Mouse (Mus musculus) intestine, postnatal 0 days (tissue): ENCODE measurements around the gene 4930402F06Rik. TPM values are rescaled to one million over a fixed set of nuclear protein-coding genes. Genes with fewer than 3 reads are reported as not detected.

ENCODE experiments used
- ATAC-seq: fragments of 200-750 bp; cut with Nextera tagmentation; 2 replicates; pipeline ENCODE4 v1.8.0; 2017; ENCODE audit warnings: mild to moderate bottlenecking, moderate TSS enrichment, moderate library complexity
- H3K27ac ChIP-seq: fragments of 300-500 bp; sonication (generic); 2 replicates; pipeline ENCODE4 v1.5.1; 2014; ENCODE audit warnings: mild to moderate bottlenecking, low read depth, low read length, moderate library complexity
- H3K27me3 ChIP-seq: fragments of 300-500 bp; sonication (generic); replicated peaks from 2 replicates; pipeline ENCODE4 v1.6.1; 2014; ENCODE audit warnings: low read length, mixed read lengths; ENCODE audit not compliant: control insufficient read depth, insufficient read depth
- H3K36me3 ChIP-seq: fragments of 300-500 bp; sonication (generic); 2 replicates; pipeline ENCODE4 v1.6.1; 2014; ENCODE audit warnings: mild to moderate bottlenecking, moderate library complexity; ENCODE audit not compliant: control insufficient read depth, insufficient read depth
- H3K4me1 ChIP-seq: fragments of 300-500 bp; sonication (generic); replicated peaks from 2 replicates; pipeline ENCODE4 v1.6.1; 2014; ENCODE audit warnings: antibody characterized with exemption, low read length, mixed read lengths; ENCODE audit not compliant: control insufficient read depth, insufficient read depth
- H3K4me2 ChIP-seq: fragments of 300-500 bp; sonication (generic); replicated peaks from 2 replicates; pipeline ENCODE4 v1.6.1; 2014; ENCODE audit warnings: low read depth, mild to moderate bottlenecking, moderate library complexity
- H3K4me3 ChIP-seq: fragments of 300-500 bp; sonication (generic); 2 replicates; pipeline ENCODE4 v1.5.1; 2014; ENCODE audit warnings: low read depth, low read length
- H3K9ac ChIP-seq: fragments of 300-500 bp; sonication (generic); 2 replicates; pipeline ENCODE4 v1.6.1; 2014; ENCODE audit warnings: mild to moderate bottlenecking, low read depth, low read length
- H3K9me3 ChIP-seq: fragments of 300-500 bp; sonication (generic); 2 replicates; pipeline ENCODE4 v1.6.1; 2016; ENCODE audit warnings: mixed run types; ENCODE audit not compliant: control insufficient read depth
- CTCF ChIP-seq: sonication (generic); IDR thresholded peaks from 2 replicates; pipeline ENCODE4 v1.5.1; 2016; ENCODE audit warnings: low read depth, mild to moderate bottlenecking, control low read depth, antibody characterized with exemption, moderate library complexity
- WGBS: fragments of 180-500 bp; shearing (Covaris S2); extraction: QIAGEN DNeasy Blood & Tissue Kit; methylation state at CpG from one replicate; pipeline ENCODE4 v1.1.7; 2014; 5-methylcytosine and 5-hydroxymethylcytosine counted together
- polyA plus RNA-seq: library from polyadenylated mRNA; unstranded; fragments of >200 nt; fragmentation: Nextera tagmentation; extraction: Ambion mirVana; gene quantifications from 2 replicates; pipeline ENCODE4 v1.2.1, GENCODE M21; 2015

The 4930402F06Rik gene
- polyA plus RNA-seq, result not detected in 2 replicates

DNA sequence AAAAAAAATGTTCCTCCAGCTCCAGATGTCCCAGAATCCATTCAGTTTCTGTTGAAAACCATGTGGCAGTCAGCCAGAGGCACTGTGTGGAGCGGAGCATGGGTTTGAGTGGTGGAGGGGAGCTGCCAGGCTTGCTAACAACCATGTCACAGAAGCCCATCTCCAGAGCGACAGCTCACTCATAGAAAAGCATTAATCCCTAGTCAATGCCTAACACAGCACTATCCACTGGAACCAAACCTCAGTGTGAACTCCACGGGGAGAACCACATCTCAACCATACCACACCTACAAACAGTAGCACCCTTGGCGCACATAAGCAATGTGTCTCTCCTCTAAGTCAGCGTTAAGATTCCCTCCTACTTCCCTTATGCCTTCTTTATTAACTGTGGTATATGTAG is at the start of gene 4930402F06Rik:
TSS of gene 4930402F06Rik (minus strand) at position 80 of the 400 bp plus-strand sequence.
- no peak for ATAC-seq
- no peaks in the 10 kb centered on the region for H3K36me3 ChIP-seq
- 60% methylated on average over 5 of the region's 5 CpGs for WGBS
- no peak within 1 kb of the TSS for H3K9ac ChIP-seq
- H3K27me3 ChIP-seq, result no peaks in the 10 kb centered on the region
- no peak within 1 kb of the TSS for H3K4me3 ChIP-seq
- no peak within 1 kb of the TSS for H3K4me2 ChIP-seq
- H3K9me3 ChIP-seq, result no peaks in the 10 kb centered on the region
- H3K4me1 ChIP-seq, result no peaks in the 10 kb centered on the region; the same call in 1 of the 2 replicates
- TF ChIP-seq CTCF, result no peak
- no peak within 1 kb of the TSS; the same call in 1 of the 2 replicates for H3K27ac ChIP-seq

DNA sequence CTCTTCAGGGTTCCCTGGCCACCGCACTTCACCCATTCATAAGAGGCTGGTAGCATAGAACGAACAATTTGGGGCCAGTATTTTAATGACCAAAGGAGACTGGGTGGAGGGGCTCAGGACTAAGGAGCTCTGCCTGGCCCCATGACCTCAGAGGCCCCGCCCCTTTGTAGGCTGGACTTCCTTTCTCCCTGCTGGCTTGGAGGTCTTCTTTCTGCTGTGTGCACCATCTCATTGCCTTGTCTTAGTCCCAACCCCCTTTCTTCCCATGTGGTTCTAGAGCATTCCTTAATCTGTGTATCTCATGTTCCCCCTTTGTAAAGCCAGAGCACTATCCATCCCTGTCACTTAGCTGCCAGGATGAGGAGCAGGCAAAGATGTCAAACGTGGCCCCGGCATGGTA is 49.3 kb upstream of the 4930402F06Rik start:
- Histone ChIP-seq H3K27ac (no peak overlapping the region), H3K4me1 (0 out of 2 replicates have a peak, but pooled peaks cover 4% of the 10 kb centered on the region), H3K9ac (no peak overlapping the region), H3K4me3 (no peak overlapping the region), H3K27me3 (no peaks in the 10 kb centered on the region), H3K9me3 (no peaks in the 10 kb centered on the region), H3K36me3 (no peaks in the 10 kb centered on the region), H3K4me2 (no peak overlapping the region)
- WGBS, result 83% methylated on average over 5 of the region's 5 CpGs
- no peak for ATAC-seq
- TF ChIP-seq CTCF, result no peak

DNA sequence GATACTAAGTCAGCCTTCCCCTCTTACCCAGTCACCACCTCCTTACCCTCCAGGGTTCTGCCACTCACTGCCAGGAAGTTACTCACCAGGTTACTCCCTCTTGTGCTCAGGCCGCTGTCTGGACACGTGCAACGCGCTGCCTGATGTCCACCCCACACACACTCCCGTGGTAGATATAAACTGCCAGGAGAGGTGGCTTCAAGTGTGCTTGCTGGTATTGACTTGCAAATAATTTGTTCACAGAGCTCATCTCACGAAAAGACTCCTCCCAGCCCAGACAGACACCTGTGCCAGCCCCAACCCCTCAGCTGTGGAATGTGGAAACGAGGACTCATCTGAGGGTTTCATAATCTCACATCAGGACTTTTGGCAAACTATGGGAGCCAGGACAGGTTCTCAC is 48.6 kb upstream of the 4930402F06Rik start:
- H3K4me1 ChIP-seq, result 0 out of 2 replicates have a peak, but pooled peaks cover 4% of the 10 kb centered on the region
- WGBS, result 69% methylated on average over 7 of the region's 7 CpGs
- ATAC-seq, result no peak

DNA sequence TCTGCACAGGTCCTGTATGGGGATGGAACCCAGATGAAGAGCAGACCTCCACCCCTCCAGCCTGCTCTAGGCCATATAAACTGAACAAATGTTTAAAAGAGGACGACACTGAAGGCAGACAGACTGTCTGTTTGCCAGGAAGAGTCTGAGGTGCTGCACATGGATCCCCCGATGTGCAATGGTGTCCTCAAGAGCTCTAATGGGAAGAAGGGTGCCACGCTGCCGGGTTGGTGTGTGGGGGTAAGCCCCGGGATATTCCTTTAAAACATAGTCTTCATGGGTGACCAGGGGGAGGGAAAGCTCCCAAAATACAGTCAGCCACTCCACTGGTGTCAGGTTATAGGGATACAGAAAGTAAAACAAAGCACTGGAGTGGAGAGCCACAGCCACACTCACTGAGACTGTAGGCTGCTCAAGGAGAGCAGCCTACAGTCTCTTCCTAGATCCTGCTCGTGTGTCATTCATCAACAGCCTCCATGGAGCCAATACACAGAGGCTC is 47.8 kb upstream of the 4930402F06Rik start:
- Histone ChIP-seq H3K4me2 (peak overlapping the region; percentile 24; the same call in 1 of the 2 replicates), H3K4me3 (no peak overlapping the region), H3K9ac (no peak overlapping the region), H3K36me3 (no peaks in the 10 kb centered on the region), H3K27ac (peak overlapping the region; percentile 35; the same call in 1 of the 2 replicates), H3K4me1 (0 out of 2 replicates have a peak, but pooled peaks cover 4% of the 10 kb centered on the region), H3K27me3 (no peaks in the 10 kb centered on the region), H3K9me3 (no peaks in the 10 kb centered on the region)
- no peak for TF ChIP-seq CTCF
- ATAC-seq, result no peak
- WGBS, result 48% methylated on average over 6 of the region's 6 CpGs

More for the DNA sequence above, 48.6 kb upstream of the 4930402F06Rik start:
- H3K36me3 ChIP-seq, result no peaks in the 10 kb centered on the region
- H3K4me3 ChIP-seq, result no peak overlapping the region
- no peaks in the 10 kb centered on the region for H3K27me3 ChIP-seq
- no peak for TF ChIP-seq CTCF
- H3K4me2 ChIP-seq, result no peak overlapping the region
- no peaks in the 10 kb centered on the region for H3K9me3 ChIP-seq
- H3K9ac ChIP-seq, result no peak overlapping the region
- H3K27ac ChIP-seq, result no peak overlapping the region

DNA sequence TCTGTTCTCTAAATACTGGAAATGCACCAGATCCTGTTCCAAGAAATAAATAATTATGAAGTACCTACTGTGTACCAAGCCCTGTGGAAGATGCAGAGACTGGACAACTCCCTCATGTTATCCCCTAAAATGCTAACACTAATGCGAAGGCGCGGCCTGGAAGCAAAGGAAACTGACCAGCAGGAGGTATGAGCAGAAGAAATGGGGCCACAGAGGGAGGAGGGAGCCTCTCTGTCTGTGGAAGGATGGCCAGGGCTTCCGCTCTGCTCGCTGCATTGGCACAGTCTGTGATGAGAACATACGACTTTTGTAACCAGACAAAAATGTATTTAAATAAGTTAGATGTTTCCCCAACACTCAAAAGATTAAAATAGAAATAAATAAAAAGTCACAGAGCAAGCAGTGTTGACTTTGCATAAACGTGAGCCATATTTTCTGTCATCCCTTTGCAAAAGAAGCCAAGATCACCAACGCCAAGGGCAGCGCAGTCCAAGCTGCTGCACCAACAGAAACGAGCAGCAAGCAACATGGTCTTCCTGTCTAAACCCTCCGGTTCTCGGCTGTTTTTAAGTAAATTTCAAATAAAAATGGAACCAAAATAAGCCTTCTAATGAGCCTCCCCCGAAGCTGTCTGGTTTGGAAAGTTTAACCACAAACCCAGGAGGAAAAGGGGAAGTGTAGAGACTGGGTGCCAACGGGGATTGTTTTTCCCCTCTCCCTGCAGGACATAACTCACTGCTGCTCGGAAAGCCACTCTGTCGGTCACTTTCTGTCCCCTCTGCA is 47.2 kb upstream of the 4930402F06Rik start:
- H3K4me2 ChIP-seq, result no peak overlapping the region; the same call in 1 of the 2 replicates
- no peak overlapping the region for H3K9ac ChIP-seq
- ATAC-seq, result no peak
- TF ChIP-seq CTCF, result peak; percentile 24; the same call in 1 of the 2 replicates
- 58% methylated on average over 16 of the region's 16 CpGs for WGBS
- no peak overlapping the region for H3K4me3 ChIP-seq
- H3K4me1 ChIP-seq, result 0 out of 2 replicates have a peak, but pooled peaks cover 4% of the 10 kb centered on the region
- no peaks in the 10 kb centered on the region for H3K27me3 ChIP-seq
- H3K27ac ChIP-seq, result peak overlapping the region; percentile 35; the same call in 1 of the 2 replicates
- no peaks in the 10 kb centered on the region for H3K36me3 ChIP-seq
- no peaks in the 10 kb centered on the region for H3K9me3 ChIP-seq

DNA sequence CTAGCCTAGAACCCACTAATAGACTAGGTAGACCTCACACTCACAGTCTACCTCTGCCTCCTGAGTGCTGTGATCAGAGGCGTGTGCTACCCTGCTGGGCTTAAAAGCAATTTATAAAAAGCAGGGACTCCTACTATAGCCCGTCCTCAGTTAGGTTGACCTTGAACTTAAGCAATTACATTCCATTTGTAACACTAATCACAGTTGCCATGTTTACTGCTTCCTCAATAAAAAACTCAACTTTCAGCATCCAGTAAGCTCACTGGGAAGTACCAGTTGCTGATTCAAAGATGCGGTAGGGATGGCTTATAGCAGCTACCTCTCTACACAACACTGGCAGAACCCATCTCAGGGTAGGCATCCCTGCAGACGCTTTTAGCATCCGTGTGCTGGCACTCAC is 46.4 kb upstream of the 4930402F06Rik start:
- Histone ChIP-seq H3K4me3 (no peak overlapping the region), H3K4me1 (0 out of 2 replicates have a peak, but pooled peaks cover 4% of the 10 kb centered on the region), H3K36me3 (no peaks in the 10 kb centered on the region), H3K9ac (no peak overlapping the region), H3K4me2 (no peak overlapping the region), H3K27ac (no peak overlapping the region), H3K9me3 (no peaks in the 10 kb centered on the region), H3K27me3 (no peaks in the 10 kb centered on the region)
- WGBS, result 60% methylated on average over 5 of the region's 5 CpGs
- ATAC-seq, result no peak
- TF ChIP-seq CTCF, result no peak
